Mouse (Mus musculus) embryonic facial prominence, embryonic 15.5 days (tissue): ENCODE measurements around the gene Arhgef38. TPM values are rescaled to one million over a fixed set of nuclear protein-coding genes. Genes with fewer than 3 reads are reported as not detected.

Source experiments
- ATAC-seq: fragments of 200-750 bp; cut with Nextera tagmentation; 2 replicates; pipeline ENCODE4 v1.8.0; 2017; ENCODE audit warnings: low read depth, moderate TSS enrichment; ENCODE audit not compliant: insufficient number of reproducible peaks, low FRiP score, low TSS enrichment
- H3K27ac ChIP-seq: fragments of 300-500 bp; sonication (generic); replicated peaks from 2 replicates; pipeline ENCODE4 v1.5.1; 2015; ENCODE audit warnings: mild to moderate bottlenecking, inconsistent platforms
- H3K27me3 ChIP-seq: fragments of 300-500 bp; sonication (generic); 2 replicates; pipeline ENCODE4 v1.6.1; 2015; ENCODE audit warnings: inconsistent platforms
- H3K36me3 ChIP-seq: fragments of 300-500 bp; sonication (generic); 2 replicates; pipeline ENCODE4 v1.6.1; 2015; ENCODE audit warnings: mild to moderate bottlenecking, inconsistent platforms
- H3K4me1 ChIP-seq: fragments of 300-500 bp; sonication (generic); 2 replicates; pipeline ENCODE4 v1.6.1; 2015; ENCODE audit warnings: inconsistent platforms
- H3K4me2 ChIP-seq: fragments of 300-500 bp; sonication (generic); replicated peaks from 2 replicates; pipeline ENCODE4 v1.6.1; 2015; ENCODE audit warnings: mild to moderate bottlenecking, inconsistent platforms
- H3K4me3 ChIP-seq: fragments of 300-500 bp; sonication (generic); replicated peaks from 2 replicates; pipeline ENCODE4 v1.5.1; 2015; ENCODE audit warnings: mild to moderate bottlenecking, inconsistent platforms
- H3K9ac ChIP-seq: fragments of 300-500 bp; sonication (generic); 2 replicates; pipeline ENCODE4 v1.6.1; 2015; ENCODE audit warnings: inconsistent platforms
- H3K9me3 ChIP-seq: fragments of 300-500 bp; sonication (generic); replicated peaks from 2 replicates; pipeline ENCODE4 v1.6.1; 2016; ENCODE audit warnings: inconsistent platforms
- WGBS: fragments of 180-500 bp; shearing (Covaris S2); methylation state at CpG from one replicate; pipeline ENCODE4 v1.1.7; 2015; 5-methylcytosine and 5-hydroxymethylcytosine counted together
- polyA plus RNA-seq: library from polyadenylated mRNA; unstranded; fragments of >200 nt; fragmentation: Nextera tagmentation; extraction: Ambion mirVana; gene quantifications from 2 replicates; pipeline ENCODE4 v1.2.1, GENCODE M21; 2015

Gene Arhgef38
- polyA plus RNA-seq, 1 experiment from 2014 or later = 2.0 TPM

- no peaks in the 10 kb centered on the region for H3K9me3 ChIP-seq
- H3K9ac ChIP-seq = no peak overlapping the region
- no peak for ATAC-seq
- H3K4me3 ChIP-seq = no peak overlapping the region
- H3K27me3 ChIP-seq = no peaks in the 10 kb centered on the region
- 11% methylated on average over 1 of the region's 1 CpGs for WGBS
- no peak overlapping the region for H3K27ac ChIP-seq
- H3K4me1 ChIP-seq = no peaks in the 10 kb centered on the region
- no peaks in the 10 kb centered on the region for H3K36me3 ChIP-seq
- no peak overlapping the region for H3K4me2 ChIP-seq
These were observed 69.6 kb downstream of the Arhgef38 start for GRCm38 (mm10) chr3:133165130-133165529.

- Histone ChIP-seq H3K9ac (no peak overlapping the region), H3K9me3 (no peaks in the 10 kb centered on the region), H3K4me3 (no peak overlapping the region), H3K36me3 (no peaks in the 10 kb centered on the region), H3K4me2 (no peak overlapping the region), H3K27ac (no peak overlapping the region), H3K4me1 (no peaks in the 10 kb centered on the region), H3K27me3 (no peaks in the 10 kb centered on the region)
- no peak for ATAC-seq
- 85% methylated on average over 6 of the region's 6 CpGs for WGBS
These were observed 70.8 kb downstream of the Arhgef38 start for GRCm38 (mm10) chr3:133163913-133164406.

DNA sequence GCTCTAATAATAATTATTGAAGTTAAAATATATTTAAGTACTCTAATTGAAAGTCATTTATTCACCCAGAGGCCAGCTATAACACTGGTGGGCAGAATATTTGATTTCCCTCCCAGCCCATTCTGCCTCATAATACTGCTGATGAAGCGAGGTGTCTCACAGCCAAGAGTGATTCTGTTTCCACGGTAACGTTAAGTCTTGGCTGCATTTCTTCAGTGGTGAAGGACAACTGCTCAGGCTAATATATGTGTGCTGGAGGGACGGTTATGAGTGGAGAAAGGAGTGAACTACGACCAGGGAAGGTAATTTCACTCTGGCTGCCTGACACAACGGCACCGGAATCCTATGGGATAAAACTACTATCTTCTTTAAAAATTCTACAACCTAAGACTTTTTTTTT is 71.6 kb downstream of the Arhgef38 start:
- H3K9ac ChIP-seq = no peak overlapping the region
- no peak for ATAC-seq

DNA sequence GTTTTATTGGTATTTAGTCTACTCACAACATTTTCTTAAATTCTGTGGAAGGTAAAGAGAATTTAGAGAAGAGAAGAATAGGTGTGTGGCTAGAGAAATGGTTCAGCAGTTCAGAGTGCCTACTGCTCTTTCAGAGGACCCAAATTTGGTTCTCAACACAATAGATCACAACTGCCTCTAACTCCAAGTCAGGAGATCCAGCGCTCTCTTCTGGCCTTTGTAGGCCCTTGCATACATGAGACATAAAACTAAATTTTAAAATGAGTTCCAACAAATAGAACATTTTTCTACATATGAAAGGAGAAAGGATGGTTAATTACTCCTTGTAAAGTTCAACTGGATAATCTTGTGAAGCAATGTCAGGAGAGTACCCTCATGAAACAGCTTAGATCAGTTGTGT is 73.3 kb downstream of the Arhgef38 start:
- no peaks in the 10 kb centered on the region for H3K4me1 ChIP-seq
- H3K9ac ChIP-seq = no peak overlapping the region
- no peak overlapping the region for H3K4me3 ChIP-seq
- no peaks in the 10 kb centered on the region for H3K36me3 ChIP-seq
- no peak overlapping the region for H3K4me2 ChIP-seq
- H3K9me3 ChIP-seq = no peaks in the 10 kb centered on the region
- H3K27ac ChIP-seq = no peak overlapping the region
- WGBS = 86% methylated on average over 1 of the region's 1 CpGs
- H3K27me3 ChIP-seq = no peaks in the 10 kb centered on the region
- ATAC-seq = no peak

More for the DNA sequence above, 71.6 kb downstream of the Arhgef38 start:
- no peaks in the 10 kb centered on the region for H3K9me3 ChIP-seq
- H3K4me2 ChIP-seq = no peak overlapping the region
- no peak overlapping the region for H3K27ac ChIP-seq
- no peaks in the 10 kb centered on the region for H3K36me3 ChIP-seq
- no peaks in the 10 kb centered on the region for H3K27me3 ChIP-seq
- 60% methylated on average over 7 of the region's 7 CpGs for WGBS
- H3K4me3 ChIP-seq = no peak overlapping the region
- H3K4me1 ChIP-seq = no peaks in the 10 kb centered on the region

DNA sequence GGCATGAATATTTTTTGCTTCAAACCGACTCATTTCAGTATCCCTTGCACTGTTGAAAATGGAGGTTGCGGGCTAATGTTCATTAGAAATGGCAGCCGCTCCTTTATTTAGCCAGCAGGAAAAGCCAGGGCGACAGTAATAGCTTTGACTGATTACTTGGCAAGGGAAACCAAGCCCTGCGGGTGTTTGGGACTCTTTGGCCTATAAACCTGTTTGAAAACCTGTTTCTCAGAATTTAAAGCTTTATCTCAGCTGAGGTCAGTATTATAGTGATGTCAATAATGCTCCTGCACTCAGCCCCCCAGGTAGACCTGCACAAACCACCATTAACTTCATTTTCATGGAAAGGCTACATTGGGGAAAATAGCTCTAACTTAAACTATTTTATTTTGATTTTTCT is 76.5 kb downstream of the Arhgef38 start:
- Histone ChIP-seq H3K4me3 (no peak overlapping the region), H3K4me1 (no peaks in the 10 kb centered on the region), H3K27ac (no peak overlapping the region), H3K36me3 (no peaks in the 10 kb centered on the region), H3K9ac (no peak overlapping the region), H3K4me2 (no peak overlapping the region), H3K27me3 (no peaks in the 10 kb centered on the region), H3K9me3 (no peaks in the 10 kb centered on the region)
- 50% methylated on average over 5 of the region's 5 CpGs for WGBS
- ATAC-seq = no peak

DNA sequence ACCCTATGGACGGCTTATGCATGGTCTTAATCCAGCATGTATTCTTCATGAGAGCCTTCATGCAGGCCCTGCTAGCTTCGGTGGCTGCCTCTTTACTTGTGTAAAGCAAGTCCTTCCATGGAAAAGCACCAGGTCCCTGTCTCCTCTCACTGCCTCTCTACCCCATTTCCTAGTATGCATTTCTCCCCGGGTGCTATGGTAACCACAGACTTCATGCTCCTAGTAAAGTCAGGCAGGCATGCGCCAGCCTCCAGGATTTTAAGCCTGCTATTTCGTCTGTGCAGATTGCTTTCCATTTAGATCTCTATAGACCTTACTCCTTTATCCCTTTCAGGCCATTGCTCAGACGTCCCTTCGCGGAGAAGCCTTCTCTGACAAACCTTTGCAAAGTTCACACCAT is 80.1 kb downstream of the Arhgef38 start:
- no peaks in the 10 kb centered on the region for H3K36me3 ChIP-seq
- no peaks in the 10 kb centered on the region for H3K9me3 ChIP-seq
- no peaks in the 10 kb centered on the region for H3K27me3 ChIP-seq
- no peak overlapping the region for H3K4me2 ChIP-seq
- ATAC-seq = no peak
- 78% methylated on average over 8 of the region's 8 CpGs for WGBS
- H3K27ac ChIP-seq = no peak overlapping the region
- no peak overlapping the region for H3K9ac ChIP-seq
- no peaks in the 10 kb centered on the region for H3K4me1 ChIP-seq
- no peak overlapping the region for H3K4me3 ChIP-seq

- WGBS = 74% methylated on average over 6 of the region's 6 CpGs
- Histone ChIP-seq H3K4me1 (no peaks in the 10 kb centered on the region), H3K4me2 (no peak overlapping the region), H3K27ac (no peak overlapping the region), H3K36me3 (no peaks in the 10 kb centered on the region), H3K27me3 (no peaks in the 10 kb centered on the region), H3K4me3 (no peak overlapping the region), H3K9me3 (no peaks in the 10 kb centered on the region), H3K9ac (no peak overlapping the region)
- no peak for ATAC-seq
These were observed 81.1 kb downstream of the Arhgef38 start for GRCm38 (mm10) chr3:133153629-133154028.

DNA sequence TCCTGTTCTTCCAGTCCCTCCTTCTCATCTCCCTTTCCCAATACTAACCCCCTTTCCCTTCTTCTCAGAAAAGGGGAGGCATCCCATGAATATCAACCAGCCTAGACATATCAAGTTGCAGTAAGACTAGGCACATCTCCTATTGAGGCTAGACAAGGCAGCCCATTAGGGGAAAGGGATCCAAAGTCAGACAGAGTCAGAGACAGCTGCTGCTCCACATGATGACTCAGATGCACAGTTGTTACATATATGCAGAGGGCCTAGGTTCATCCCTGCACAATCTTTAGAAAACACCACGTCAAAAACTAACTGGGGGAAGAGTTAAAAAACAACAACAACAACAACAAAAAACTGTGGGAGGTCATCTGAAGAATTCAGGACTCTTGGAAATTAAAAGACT is 81.9 kb downstream of the Arhgef38 start:
- Histone ChIP-seq H3K9me3 (no peaks in the 10 kb centered on the region), H3K27ac (no peak overlapping the region), H3K4me3 (no peak overlapping the region), H3K36me3 (no peaks in the 10 kb centered on the region), H3K9ac (no peak overlapping the region), H3K4me2 (no peak overlapping the region), H3K27me3 (no peaks in the 10 kb centered on the region), H3K4me1 (no peaks in the 10 kb centered on the region)
- ATAC-seq = no peak
- WGBS = 49% methylated on average over 1 of the region's 1 CpGs

DNA sequence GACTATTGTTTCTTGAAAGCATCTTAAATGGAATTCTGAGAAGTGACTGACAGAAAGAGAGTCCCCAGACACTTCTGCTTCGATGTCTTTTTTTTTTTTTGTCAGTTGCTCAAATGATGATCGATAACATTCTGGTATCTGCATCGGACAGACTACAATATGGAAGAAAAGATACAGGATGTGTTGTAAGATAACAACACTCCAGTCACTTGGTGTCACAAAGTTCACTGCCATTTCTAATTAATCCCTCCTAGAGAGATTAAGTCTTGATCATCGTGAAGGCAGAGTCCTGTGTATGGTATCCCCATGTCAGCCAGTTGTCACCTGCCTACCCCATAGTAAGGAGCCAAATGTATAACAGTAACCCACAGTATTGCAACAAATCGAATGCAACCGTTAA is 83.1 kb downstream of the Arhgef38 start:
- Histone ChIP-seq H3K36me3 (no peaks in the 10 kb centered on the region), H3K9ac (no peak overlapping the region), H3K9me3 (no peaks in the 10 kb centered on the region), H3K4me2 (no peak overlapping the region), H3K4me3 (no peak overlapping the region), H3K4me1 (no peaks in the 10 kb centered on the region), H3K27ac (no peak overlapping the region), H3K27me3 (no peaks in the 10 kb centered on the region)
- WGBS = 80% methylated on average over 6 of the region's 6 CpGs
- no peak for ATAC-seq

- H3K4me2 ChIP-seq = no peak overlapping the region
- no peak overlapping the region for H3K4me3 ChIP-seq
- 74% methylated on average over 6 of the region's 6 CpGs for WGBS
- no peaks in the 10 kb centered on the region for H3K36me3 ChIP-seq
- no peak overlapping the region for H3K27ac ChIP-seq
- H3K9me3 ChIP-seq = no peaks in the 10 kb centered on the region
- H3K4me1 ChIP-seq = no peaks in the 10 kb centered on the region
- no peaks in the 10 kb centered on the region for H3K27me3 ChIP-seq
- H3K9ac ChIP-seq = no peak overlapping the region
- ATAC-seq = no peak
These were observed 90.1 kb downstream of the Arhgef38 start for GRCm38 (mm10) chr3:133144511-133145147.

GRCm38 (mm10) chr3:133141877-133142276 is 92.9 kb downstream of the Arhgef38 start:
- ATAC-seq = no peak
- H3K36me3 ChIP-seq = no peaks in the 10 kb centered on the region
- H3K27me3 ChIP-seq = no peaks in the 10 kb centered on the region
- no peak overlapping the region for H3K27ac ChIP-seq
- no peak overlapping the region for H3K4me2 ChIP-seq
- no peaks in the 10 kb centered on the region for H3K4me1 ChIP-seq
- H3K9me3 ChIP-seq = no peaks in the 10 kb centered on the region
- no peak overlapping the region for H3K4me3 ChIP-seq
- H3K9ac ChIP-seq = no peak overlapping the region
- 85% methylated on average over 6 of the region's 6 CpGs for WGBS

- Histone ChIP-seq H3K9me3 (no peaks in the 10 kb centered on the region), H3K4me3 (no peak overlapping the region), H3K9ac (no peak overlapping the region), H3K36me3 (no peaks in the 10 kb centered on the region), H3K27ac (no peak overlapping the region), H3K4me1 (no peaks in the 10 kb centered on the region), H3K4me2 (no peak overlapping the region), H3K27me3 (no peaks in the 10 kb centered on the region)
- ATAC-seq = no peak
- 59% methylated on average over 8 of the region's 8 CpGs for WGBS
These were observed 102.1 kb downstream of the Arhgef38 start for GRCm38 (mm10) chr3:133132611-133133010.
